Mouse (Mus musculus) kidney, postnatal 36 days (tissue): Measurements from ENCODE around the gene Actr1a.

Experiments used
- DNase-seq, 2 experiments: peaks; one replicate each; pipeline ENCODE4 v3.0.0; 2021 to 2022; ENCODE audit warnings: mixed read lengths in 2 of 2

Actr1a gene

DNA sequence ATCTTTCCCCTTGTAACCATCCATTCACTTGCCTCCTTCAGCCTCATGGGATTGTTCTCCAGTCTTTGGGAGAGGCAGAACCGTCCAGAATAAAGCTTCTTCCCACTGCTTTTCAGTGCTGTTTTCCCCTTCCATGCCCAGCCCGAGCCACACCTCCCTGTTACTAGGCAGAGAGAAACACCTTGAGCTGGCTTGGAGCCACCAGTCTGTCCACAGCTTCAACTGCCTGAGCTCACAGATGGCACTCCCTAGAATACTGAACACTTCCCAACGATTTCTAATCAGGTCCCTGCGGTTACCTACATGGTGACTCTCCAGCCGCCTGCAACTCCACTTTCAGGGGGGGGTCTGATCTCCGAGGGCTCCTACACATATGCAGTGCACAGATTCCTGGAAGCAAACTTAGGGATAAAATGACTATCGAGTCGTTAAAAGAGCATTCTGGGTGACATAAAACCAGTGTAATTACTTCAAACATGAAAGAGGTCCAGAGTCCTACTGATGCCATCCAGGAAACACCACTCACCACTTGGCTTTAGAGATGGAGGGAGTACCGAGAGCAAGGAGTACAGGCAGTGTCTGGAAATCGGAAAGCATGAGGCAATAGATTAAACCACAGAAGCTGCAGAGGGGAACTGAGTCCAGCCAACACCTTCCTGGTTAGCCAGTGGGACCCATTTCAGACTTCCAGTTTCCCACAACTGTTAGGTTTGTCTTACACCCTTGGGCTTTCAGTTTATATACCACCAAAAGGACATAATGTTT is 45.2 kb downstream of the Actr1a start, which contains the start of gene 2310034G01Rik:
2310034G01Rik (minus strand) TSS at position 135 of the 765 bp plus-strand sequence.
- peak in 1 of 2 experiments; percentile 35 for DNase-seq

DNA sequence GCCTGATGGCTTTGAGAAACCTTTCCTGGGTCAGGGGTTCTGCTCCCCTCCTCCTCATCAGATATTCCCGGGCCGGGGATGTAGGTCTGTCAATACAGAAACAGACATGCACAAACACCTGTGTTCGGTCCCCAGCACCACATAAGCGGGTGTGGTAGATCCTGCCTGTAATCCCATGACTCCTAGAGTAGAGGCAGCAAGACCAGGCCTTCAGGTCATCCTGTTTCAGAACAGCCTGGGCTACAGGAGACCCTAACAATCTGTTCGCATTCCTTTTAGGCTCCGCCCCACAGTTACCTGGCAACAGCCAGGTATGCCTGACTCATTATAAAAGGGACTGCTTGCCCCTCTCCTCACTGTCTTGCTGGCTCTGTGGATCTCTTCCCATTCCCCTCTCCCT is 46.0 kb downstream of the Actr1a start:
- no peak for DNase-seq

GRCm38 (mm10) chr19:46348761-46349458 is 46.6 kb downstream of the Actr1a start:
- DNase-seq: peak; percentile 71 to 85

DNA sequence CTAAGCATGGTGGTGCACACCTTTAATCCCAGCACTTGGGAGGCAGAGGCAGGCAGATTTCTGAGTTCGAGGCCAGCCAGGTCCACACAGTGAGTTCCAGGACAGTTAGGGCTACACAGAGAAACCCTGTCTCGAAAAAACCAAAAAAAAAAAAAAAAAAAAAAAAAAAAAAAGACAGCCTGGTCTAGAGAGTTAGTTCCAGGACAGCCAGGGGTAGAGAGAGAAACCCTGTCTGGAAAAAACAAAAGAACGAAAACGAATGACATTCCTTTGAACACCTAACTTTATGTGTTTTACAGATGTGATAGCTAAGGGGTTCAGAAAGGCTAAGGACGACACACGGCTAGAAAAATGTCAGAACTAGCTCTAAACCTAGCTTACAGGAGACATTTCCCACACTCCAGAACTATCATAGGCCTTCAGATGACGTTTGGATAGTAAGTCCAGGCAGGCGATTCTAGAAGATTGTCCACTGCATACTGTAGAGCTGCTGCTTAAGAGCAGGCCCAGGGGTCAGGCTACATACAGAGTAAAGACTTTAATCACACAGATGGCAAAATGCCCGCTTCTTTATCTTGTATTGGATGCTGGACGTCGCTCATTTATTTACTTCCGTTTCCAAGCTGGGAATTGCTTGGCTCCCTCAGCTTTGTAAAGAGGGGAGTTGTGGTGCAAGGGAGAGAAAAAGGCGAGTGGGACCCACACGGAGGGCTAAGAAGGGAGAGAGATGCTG is 47.4 kb downstream of the Actr1a start:
- DNase-seq: no peak

DNA sequence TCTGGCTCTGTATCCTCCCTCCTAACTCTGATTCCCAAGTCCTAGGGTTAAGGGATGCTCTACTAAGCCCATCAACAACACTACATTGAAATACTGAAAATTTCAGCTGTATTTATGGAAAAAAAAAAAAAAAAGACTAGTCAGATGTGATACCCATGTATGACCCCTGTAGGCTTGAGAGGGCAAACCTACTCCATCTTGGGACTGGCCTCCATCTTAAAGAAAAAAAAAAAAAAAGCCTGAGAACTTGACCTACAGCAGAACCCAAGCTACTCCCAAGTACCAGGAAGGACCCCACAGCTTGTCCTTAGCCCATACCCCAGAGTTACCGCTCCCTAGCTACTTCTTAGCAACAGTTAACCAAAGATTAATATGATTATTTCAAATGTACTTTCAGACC is 48.4 kb downstream of the Actr1a start:
- no peak for DNase-seq

DNA sequence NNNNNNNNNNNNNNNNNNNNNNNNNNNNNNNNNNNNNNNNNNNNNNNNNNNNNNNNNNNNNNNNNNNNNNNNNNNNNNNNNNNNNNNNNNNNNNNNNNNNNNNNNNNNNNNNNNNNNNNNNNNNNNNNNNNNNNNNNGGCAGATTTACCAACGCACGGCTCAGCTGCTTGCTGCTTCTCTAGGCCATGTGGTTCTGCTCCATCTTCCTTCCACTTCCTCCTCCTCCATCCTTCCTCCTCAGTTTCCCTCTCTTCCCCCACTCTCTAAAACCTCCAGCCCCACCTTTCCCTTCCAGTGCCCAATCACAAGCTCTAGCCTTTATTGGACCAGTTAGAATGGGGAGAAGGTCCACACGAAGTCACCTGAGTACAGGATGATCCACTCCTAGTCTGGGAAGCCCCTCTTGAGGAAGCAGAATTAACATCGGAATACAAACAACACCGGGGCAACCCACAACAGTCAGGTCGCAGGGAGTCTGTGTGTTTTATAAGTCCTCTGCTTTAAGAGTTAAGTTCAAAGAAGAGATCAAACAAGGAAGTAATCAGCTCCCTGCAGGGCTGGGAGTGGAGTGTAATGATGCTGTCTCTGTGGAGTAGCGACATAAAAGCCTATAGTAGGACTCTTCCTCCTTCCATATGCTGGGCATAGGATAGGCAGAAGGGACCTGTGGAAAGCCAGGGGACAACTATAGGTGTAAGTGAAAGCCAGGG is 50.7 kb downstream of the Actr1a start:
- no peak for DNase-seq

DNA sequence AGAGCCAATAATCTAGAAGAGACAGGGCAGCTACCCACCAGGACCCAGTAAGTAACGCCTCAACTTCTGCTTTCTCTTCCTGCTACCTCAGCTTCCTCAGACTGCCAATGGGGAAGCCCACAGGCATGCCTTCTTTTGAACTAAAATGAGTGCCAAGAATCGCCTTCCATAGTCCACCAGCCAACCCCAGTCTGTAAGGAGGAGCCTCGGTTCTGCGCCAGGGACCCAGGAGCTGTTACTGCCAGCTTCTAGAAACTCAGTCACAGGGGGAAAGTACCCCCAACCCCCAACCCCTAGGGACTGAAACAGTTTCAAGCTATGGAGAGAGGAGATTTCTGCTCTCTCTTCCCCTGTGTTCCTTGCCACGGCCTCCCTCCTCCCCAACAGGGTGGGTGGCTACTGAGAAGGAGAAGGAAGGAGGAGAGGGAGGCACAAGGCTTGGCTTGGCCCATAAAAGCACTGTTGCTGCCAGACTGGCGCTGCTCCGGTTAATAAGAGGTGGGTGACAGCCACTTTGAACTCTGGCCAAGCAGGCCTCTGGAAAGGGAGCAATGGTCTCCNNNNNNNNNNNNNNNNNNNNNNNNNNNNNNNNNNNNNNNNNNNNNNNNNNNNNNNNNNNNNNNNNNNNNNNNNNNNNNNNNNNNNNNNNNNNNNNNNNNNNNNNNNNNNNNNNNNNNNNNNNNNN is 56.1 kb downstream of the Actr1a start:
- DNase-seq: no peak

- DNase-seq: no peak
These were observed 56.6 kb downstream of the Actr1a start for GRCm38 (mm10) chr19:46338942-46339286.

GRCm38 (mm10) chr19:46338331-46338936 is 57.1 kb downstream of the Actr1a start, which contains the start of gene Cuedc2:
Gene Cuedc2, minus strand, starts transcription at chr19:46338702.
- DNase-seq: peak; percentile 97 to 98

GRCm38 (mm10) chr19:46337719-46338330 is 57.7 kb downstream of the Actr1a start:
- no peak for DNase-seq

DNA sequence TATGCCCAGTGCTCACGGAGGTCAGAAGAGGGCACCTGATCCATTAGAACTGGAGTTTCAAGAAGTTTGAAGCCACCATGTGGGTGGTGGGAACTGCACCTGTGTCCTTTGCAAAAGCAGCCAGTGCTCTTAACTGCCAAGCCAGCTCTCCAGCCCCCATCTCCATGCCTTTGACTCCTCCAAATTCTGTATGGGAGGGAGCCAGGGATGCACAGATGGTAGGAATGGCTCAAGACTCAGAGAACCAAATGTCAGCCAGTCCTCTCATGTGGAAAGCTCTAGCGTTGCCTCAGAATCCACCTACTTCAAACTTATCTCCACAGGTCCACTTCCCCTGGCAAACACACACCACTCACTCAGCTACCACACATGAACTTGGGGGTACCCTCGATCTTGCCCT is 61.6 kb downstream of the Actr1a start:
- no peak for DNase-seq

DNA sequence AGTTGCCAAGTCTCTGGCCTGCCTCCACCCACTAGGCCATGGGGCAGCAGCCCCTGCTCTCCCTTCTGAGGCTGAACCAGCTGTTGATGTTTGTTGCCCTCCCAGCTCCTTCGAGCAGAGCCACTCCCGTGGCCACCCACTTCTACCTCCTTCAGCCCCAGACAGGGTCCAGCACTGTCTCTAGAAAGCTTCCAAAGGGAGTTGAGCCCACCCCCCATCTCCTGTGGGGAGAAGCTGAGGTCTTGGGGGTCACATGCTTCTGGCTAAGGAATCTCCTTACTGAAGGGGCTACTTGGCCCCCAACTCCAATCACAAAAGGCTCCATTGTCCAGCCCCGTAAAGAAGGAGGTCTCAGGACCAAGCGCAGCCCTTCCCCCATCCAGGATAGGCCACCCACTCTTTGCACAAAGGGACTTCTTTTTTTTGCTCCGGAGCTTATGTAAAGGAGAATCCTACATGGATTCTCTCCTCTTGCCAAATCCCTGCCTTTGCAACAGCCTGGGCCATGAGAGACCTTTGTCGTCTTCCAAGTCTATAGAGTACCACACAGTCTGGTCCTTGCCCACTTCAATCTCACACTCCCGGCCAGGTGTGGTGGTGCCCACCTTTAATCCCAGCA is 62.7 kb downstream of the Actr1a start:
- no peak for DNase-seq

DNA sequence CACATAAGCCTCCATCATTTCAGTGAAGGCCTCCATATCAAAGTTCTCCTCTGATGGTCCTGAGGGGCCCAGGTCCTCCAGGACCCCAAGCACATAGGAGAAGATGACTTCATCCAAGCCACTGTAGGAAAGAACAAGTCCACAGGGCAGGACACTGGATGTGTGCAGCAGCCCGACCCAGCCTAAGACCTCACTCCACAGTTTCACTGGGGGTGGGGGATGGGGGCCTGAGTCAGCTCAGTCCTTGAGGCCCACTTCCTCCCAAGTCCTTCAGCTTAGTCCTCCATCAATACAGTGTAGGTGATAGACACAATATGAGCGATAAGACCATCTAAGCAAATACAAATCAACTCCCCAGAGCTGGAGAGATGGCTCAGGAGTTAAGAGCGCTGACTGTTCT is 63.6 kb downstream of the Actr1a start:
- DNase-seq: no peak

- no peak for DNase-seq
These were observed 64.2 kb downstream of the Actr1a start for GRCm38 (mm10) chr19:46331326-46331725.

- no peak for DNase-seq
These were observed 64.9 kb downstream of the Actr1a start for GRCm38 (mm10) chr19:46330696-46331095.

DNA sequence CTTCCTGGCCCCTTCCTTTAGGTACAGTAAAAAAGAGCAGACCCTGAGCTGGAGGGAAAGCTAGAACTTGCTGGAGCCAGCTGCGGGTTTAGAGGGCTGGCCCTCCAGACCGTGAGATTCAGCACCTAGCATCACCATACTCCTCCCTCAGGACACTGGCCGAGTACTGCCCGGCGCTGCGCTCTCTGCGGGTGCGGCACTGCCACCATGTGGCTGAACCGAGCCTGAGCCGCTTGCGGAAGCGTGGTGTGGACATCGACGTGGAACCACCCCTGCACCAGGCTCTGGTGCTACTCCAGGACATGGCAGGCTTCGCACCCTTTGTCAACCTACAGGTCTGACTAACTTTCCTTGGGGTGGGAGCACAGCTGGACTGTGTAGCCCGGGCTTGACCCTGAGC is 65.6 kb downstream of the Actr1a start:
- DNase-seq: peak; percentile 86 to 93

DNA sequence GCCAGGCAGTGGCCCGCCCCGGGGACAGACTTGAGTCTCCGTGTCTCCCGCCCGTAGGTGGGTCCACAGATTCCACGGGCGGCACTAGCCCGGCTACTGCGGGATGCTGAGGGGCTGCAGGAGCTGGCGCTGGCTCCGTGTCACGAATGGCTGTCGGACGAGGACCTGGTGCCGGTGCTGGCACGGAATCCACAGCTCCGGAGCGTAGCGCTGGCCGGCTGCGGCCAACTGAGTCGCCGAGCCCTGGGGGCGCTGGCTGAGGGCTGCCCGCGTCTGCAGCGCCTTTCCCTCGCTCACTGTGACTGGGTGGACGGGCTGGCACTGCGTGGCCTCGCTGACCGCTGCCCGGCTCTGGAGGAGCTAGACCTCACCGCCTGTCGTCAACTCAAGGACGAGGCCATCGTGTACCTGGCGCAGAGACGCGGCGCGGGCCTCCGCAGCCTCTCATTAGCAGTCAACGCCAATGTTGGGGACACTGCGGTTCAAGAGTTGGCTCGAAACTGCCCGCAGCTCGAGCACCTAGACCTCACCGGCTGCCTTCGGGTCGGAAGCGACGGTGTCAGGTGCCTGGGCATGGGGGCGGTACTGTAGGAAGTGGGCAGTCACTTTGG is 66.4 kb downstream of the Actr1a start:
- peak in 1 of 2 experiments; percentile 48 for DNase-seq

DNA sequence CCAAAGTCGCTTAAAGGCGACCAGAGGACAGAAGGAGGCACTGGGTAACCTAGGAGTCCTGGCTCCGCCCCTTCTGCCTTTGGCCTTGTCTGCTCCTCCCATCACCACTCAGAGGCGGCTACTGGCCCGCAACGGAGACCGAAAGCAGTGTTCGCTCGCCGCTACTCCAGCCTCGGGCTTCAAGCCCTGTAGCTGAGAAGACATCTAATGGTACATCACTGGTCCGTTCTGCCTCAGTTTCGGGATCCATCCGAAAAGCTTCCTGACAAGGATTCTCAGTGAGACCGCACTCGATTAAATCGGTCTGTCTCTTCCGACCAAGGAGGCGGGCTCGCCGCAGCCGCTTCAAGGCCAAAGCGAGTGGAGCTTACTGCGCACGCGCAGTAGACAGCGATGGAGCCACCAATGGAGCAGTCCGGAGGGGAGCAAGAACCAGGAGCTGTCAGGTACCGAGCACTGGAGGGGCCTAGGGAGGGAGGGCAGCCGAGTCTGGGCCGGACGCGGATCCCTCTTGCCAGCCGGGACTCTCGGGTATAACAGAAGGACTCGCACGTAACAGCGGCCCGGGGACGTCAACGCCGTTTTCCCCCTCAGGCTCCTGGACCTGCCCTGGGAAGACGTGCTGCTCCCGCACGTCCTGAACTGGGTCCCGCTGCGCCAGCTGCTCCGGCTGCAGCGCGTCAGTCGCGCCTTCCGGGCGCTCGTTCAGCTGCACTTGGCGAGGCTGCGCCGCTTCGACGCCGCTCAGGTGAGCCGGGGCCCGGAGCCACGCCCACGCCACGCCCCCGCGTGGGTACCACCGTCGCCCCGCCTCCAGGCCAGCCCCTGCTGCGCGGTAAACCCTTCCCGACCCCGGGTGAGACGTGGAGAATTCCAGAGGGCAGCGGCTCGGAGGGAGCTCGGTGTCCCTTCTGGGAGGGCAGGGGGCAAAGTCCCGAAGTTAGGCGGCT is 67.2 kb downstream of the Actr1a start, which contains the start of gene Fbxl15:
Fbxl15 (plus strand) TSS at position 104 of the 950 bp plus-strand sequence.
- DNase-seq: peak; percentile 95

GRCm38 (mm10) chr19:46327531-46328064 is 68.0 kb downstream of the Actr1a start:
- peak; percentile 20 to 37 for DNase-seq
